In the genomic region with DNA sequence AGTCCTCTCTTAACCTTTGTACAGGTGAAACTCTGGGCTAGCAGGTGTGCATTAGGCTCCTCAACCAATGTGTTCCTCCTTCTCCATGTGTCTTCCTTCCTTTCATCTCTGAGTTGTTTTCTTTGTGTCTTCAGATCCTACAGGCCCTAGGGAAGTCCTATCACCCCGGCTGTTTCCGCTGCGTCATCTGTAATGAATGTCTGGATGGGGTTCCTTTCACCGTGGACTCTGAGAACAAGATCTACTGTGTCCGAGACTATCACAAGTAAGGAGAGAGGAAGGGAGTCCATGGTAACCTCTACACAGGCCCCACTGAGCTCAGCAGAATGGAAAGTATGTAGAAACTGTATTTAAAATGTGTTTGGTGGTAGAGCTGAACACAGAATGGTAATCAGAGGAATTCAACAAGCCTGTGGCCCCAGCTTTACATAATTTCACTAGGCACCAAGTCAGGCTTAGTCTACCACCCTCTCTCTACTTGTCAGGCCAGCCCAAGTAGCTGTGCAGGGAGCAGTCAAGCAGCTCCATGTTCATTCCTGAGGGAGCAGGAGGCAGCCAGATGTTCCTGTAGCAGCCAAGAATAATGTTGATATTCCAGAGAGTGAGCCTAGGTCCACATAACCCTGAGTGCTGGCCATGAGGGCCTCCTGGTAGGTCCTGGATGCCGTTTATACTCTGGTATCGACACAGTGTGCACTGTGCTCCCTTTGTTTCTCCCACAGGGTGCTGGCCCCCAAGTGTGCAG, we compare ENCODE assay signal across 11 mouse cellular contexts.
"Had no signal": no experiment of that assay in that cellular context is flagged by ENCODE, and none has a peak within 500 bp of the region (broad histone marks: within the 10 kb centered on the region; RNA-seq: fewer than 3 reads in every experiment).

No protein-coding gene starts in this region.

- DNase-seq: kidney, postnatal 25 days; lung, adult 18-20 months; right cerebral cortex, postnatal 14 days; thymus, adult 2 months; thymus, postnatal 25 days had no signal

- H3K9me3 ChIP-seq: limb, embryonic 15.5 days; midbrain, embryonic 12.5 days; neural tube, embryonic 13.5 days; stomach, embryonic 15.5 days had no signal

- H3K4me2 ChIP-seq: limb, embryonic 15.5 days; midbrain, embryonic 12.5 days; neural tube, embryonic 13.5 days; stomach, embryonic 15.5 days had no signal

- H3K9ac ChIP-seq: limb, embryonic 15.5 days; midbrain, embryonic 12.5 days; neural tube, embryonic 13.5 days; stomach, embryonic 15.5 days had no signal

- H3K4me3 ChIP-seq: left cerebral cortex, adult 2 months; limb, embryonic 15.5 days; midbrain, embryonic 12.5 days; neural tube, embryonic 13.5 days; stomach, embryonic 15.5 days had no signal

- H3K27me3 ChIP-seq: limb, embryonic 15.5 days; midbrain, embryonic 12.5 days; neural tube, embryonic 13.5 days; stomach, embryonic 15.5 days had no signal

- ATAC-seq: midbrain, embryonic 16.5 days had no signal

- H3K4me1 ChIP-seq: limb, embryonic 15.5 days; midbrain, embryonic 12.5 days; neural tube, embryonic 13.5 days; stomach, embryonic 15.5 days had no signal

- H3K27ac ChIP-seq: left cerebral cortex, adult 2 months; limb, embryonic 15.5 days; midbrain, embryonic 12.5 days; neural tube, embryonic 13.5 days; stomach, embryonic 15.5 days had no signal
